Mouse (Mus musculus): ENCODE data around the gene Aifm1. TPM values are rescaled to one million over a fixed set of nuclear protein-coding genes. Genes with fewer than 3 reads are reported as not detected.

Aifm1 gene
- polyA plus RNA-seq, 1 experiment from 2014 or later: 42.1 TPM

DNA sequence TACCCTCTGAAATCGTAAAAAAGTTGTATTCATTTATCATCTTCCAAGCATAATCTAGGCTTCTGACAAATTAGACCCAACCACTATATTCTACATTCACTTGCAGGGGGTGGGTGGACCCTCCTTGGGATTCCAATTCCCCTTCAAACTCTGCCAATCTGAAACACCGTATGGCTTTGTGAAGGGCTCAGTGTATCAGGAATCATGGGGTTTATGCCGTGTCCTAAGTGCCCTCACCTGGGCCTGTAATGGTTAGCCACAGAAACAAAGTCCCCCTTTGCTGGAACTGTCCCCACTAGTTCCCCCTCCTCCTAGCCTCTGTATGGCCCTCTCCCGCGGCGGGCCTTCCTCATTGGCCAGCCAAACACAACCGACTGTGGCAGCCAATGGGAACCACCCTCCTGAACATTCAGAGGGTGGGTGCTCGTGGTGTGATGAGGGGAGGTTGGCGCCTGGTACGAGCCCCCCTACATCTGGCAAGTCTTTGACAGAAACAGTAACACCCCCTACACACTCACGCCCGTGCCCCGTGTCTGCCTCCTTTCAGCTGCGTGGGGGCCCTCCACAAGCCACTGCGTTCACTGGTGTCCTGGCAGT is 4.9 kb upstream of the Aifm1 start:
- H3K4me2 ChIP-seq (ENCODE audit: low read length): peak overlapping the region; percentile 65
- no peaks in the 10 kb centered on the region for H3K36me3 ChIP-seq (ENCODE audit: control insufficient read depth, insufficient read depth, low read length)
- no peaks in the 10 kb centered on the region for H3K27me3 ChIP-seq (replicated peaks; ENCODE audit: control insufficient read depth, insufficient read depth, low read length)
- peak overlapping the region; percentile 91 for H3K27ac ChIP-seq (ENCODE audit: low read depth, low read length)
- ATAC-seq: peak; percentile 95
- 23% methylated on average over 15 of the region's 15 CpGs for whole genome bisulfite sequencing
- no peaks in the 10 kb centered on the region for H3K9me3 ChIP-seq (ENCODE audit: control insufficient read depth, low read length)
- H3K4me3 ChIP-seq (ENCODE audit: low read length): peak overlapping the region; percentile 53
- peaks cover 11% of the 10 kb centered on the region for H3K4me1 ChIP-seq (ENCODE audit: control insufficient read depth, insufficient read depth, low read depth, low read length)
- H3K9ac ChIP-seq (ENCODE audit: low read depth, low read length): peak overlapping the region; percentile 74

DNA sequence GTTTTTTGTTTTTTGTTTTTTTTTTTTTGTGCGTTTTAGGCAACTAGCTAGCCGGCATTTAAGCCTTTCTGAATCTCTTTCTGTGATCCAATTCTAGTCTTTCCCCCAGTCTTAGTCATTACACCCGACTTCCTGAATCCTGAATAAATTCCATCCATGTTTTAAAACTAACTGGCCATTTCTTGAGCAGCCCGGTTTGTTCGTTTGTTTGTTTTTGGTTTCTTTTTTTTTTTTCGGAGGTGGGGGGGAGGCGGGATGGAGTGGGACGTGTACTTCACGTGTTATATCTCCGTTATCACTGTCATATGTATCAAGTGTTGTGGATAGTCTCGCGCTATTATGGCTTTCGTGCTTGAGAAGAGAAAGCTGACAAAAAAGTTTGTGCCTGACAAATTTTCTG is 461 bp upstream of the Aifm1 start:
- 13% methylated on average over 13 of the region's 13 CpGs for WGBS
- Histone ChIP-seq H3K9ac (ENCODE audit: low read depth, low read length) (peak overlapping the region; percentile 35; the same call in 1 of the 2 replicates), H3K4me2 (ENCODE audit: low read length) (peak overlapping the region; percentile 48), H3K4me1 (ENCODE audit: control insufficient read depth, insufficient read depth, low read depth, low read length) (peaks cover 2% of the 10 kb centered on the region), H3K27me3 (replicated peaks; ENCODE audit: control insufficient read depth, insufficient read depth, low read length) (no peaks in the 10 kb centered on the region), H3K36me3 (ENCODE audit: control insufficient read depth, insufficient read depth, low read length) (no peaks in the 10 kb centered on the region), H3K9me3 (ENCODE audit: control insufficient read depth, low read length) (no peaks in the 10 kb centered on the region), H3K4me3 (ENCODE audit: low read length) (peak overlapping the region; percentile 57), H3K27ac (ENCODE audit: low read depth, low read length) (no peak overlapping the region)
- no peak for ATAC-seq

DNA sequence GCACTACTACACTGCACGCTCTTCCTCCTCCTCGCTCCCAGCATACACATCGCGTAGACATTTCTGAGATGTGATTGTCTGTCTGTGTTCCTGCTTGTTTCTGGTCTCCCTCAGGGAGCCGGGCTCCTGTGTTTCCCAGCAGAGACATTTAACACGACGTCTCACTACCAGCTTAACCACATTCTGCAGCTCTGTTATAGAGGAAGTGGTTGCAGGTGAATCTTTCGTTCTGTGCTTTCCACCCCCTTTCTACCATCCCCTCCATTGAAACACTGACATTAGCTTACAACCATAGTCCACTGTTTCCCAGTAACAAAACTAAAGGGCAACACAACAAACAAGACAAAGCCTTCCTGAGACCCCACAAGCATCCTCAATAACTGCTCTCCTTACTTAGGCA is 19.6 kb downstream of the Aifm1 start:
- Histone ChIP-seq H3K4me2 (ENCODE audit: low read length) (no peak overlapping the region), H3K4me1 (ENCODE audit: control insufficient read depth, insufficient read depth, low read depth, low read length) (no peaks in the 10 kb centered on the region), H3K4me3 (ENCODE audit: low read length) (no peak overlapping the region), H3K9ac (ENCODE audit: low read depth, low read length) (no peak overlapping the region), H3K27me3 (replicated peaks; ENCODE audit: control insufficient read depth, insufficient read depth, low read length) (no peaks in the 10 kb centered on the region), H3K27ac (ENCODE audit: low read depth, low read length) (no peak overlapping the region), H3K9me3 (ENCODE audit: control insufficient read depth, low read length) (no peaks in the 10 kb centered on the region), H3K36me3 (ENCODE audit: control insufficient read depth, insufficient read depth, low read length) (peaks cover 2% of the 10 kb centered on the region; the same call in 1 of the 2 replicates)
- WGBS: 94% methylated on average over 8 of the region's 8 CpGs
- no peak for ATAC-seq

DNA sequence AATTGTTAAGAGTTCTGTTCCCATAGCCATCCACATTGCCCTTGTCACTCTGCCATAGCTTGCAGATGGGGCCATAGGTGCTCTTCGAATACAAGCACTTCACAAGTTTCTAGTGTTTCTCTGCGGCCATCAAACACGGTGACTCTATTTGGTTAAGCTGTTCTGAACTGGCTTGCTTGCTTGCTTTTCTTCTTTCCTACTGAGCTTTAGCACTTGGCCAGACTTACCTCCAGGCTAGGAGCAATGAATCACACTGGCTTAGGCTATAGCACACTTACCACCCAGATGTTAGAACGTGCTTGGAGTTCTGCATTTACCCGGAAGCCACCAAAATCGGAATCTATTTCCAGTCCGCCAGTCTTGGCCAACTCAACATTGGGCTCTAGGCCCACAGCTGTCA is 31.7 kb downstream of the Aifm1 start:
- no peak overlapping the region for H3K4me3 ChIP-seq (ENCODE audit: low read length)
- no peak overlapping the region for H3K9ac ChIP-seq (ENCODE audit: low read depth, low read length)
- H3K4me1 ChIP-seq (ENCODE audit: control insufficient read depth, insufficient read depth, low read depth, low read length): no peaks in the 10 kb centered on the region
- no peak overlapping the region for H3K4me2 ChIP-seq (ENCODE audit: low read length)
- no peak for ATAC-seq
- H3K9me3 ChIP-seq (ENCODE audit: control insufficient read depth, low read length): no peaks in the 10 kb centered on the region
- no peak overlapping the region for H3K27ac ChIP-seq (ENCODE audit: low read depth, low read length)
- H3K27me3 ChIP-seq (replicated peaks; ENCODE audit: control insufficient read depth, insufficient read depth, low read length): no peaks in the 10 kb centered on the region
- no peaks in the 10 kb centered on the region; the same call in 1 of the 2 replicates for H3K36me3 ChIP-seq (ENCODE audit: control insufficient read depth, insufficient read depth, low read length)
- WGBS: 96% methylated on average over 7 of the region's 7 CpGs

DNA sequence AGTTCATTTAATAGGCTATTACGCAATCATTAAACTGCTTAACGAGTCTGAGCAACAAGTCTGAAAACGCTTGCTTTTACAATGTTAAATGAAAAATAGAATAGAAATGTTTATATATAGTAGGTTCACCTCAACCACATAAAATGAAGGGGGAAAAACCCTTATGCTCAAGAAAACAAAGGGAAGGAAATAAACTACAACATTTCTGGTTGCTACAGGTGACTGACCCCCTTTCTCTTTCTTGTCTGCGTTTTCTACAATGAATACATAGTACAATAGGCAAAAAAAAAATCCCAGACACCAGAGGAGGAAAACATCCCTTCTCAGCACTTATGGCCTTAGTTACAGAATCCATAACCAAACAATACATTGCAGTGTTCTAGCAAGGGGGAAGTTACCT is 32.3 kb downstream of the Aifm1 start:
- no peak for ATAC-seq
- no peak overlapping the region for H3K4me3 ChIP-seq (ENCODE audit: low read length)

DNA sequence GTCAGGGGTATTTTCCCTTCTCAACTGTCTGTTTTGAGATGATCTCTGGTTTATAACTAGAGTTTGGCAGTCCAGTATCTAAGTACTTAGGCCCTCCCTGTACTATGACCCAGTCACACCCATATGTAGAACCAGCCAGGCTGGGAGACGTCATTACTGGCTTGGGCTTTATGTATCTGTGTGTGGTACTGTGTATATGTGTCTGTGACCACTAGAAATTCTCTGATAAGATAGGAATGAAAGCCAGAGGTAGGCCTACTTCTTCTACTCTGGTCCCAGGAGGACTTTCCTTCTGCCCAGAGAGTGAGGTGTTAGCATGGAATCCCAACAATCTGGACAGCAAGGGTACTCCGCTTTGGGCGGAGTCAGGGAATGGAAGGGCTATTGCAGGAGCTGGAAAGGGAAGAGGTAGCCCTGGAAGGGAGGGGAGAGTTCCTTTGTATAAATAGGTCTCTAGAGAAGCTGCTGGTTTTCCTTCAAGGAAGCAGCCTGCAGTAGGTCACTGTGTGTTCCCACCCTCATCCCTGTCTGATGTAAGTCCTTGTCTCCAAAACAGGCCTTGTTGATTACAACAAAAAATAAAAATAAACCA is 45.9 kb downstream of the Aifm1 start:
- Histone ChIP-seq H3K4me3 (ENCODE audit: low read length) (no peak overlapping the region), H3K36me3 (ENCODE audit: control insufficient read depth, insufficient read depth, low read length) (no peaks in the 10 kb centered on the region), H3K9ac (ENCODE audit: low read depth, low read length) (no peak overlapping the region), H3K27ac (ENCODE audit: low read depth, low read length) (no peak overlapping the region), H3K27me3 (replicated peaks; ENCODE audit: control insufficient read depth, insufficient read depth, low read length) (no peaks in the 10 kb centered on the region), H3K9me3 (ENCODE audit: control insufficient read depth, low read length) (no peaks in the 10 kb centered on the region), H3K4me2 (ENCODE audit: low read length) (no peak overlapping the region), H3K4me1 (ENCODE audit: control insufficient read depth, insufficient read depth, low read depth, low read length) (no peaks in the 10 kb centered on the region)
- no peak for ATAC-seq
- WGBS: 84% methylated on average over 3 of the region's 3 CpGs

More for the DNA sequence above, 32.3 kb downstream of the Aifm1 start:
- Histone ChIP-seq H3K36me3 (ENCODE audit: control insufficient read depth, insufficient read depth, low read length) (no peaks in the 10 kb centered on the region; the same call in 1 of the 2 replicates), H3K4me2 (ENCODE audit: low read length) (no peak overlapping the region), H3K9ac (ENCODE audit: low read depth, low read length) (no peak overlapping the region), H3K4me1 (ENCODE audit: control insufficient read depth, insufficient read depth, low read depth, low read length) (no peaks in the 10 kb centered on the region), H3K9me3 (ENCODE audit: control insufficient read depth, low read length) (no peaks in the 10 kb centered on the region), H3K27ac (ENCODE audit: low read depth, low read length) (no peak overlapping the region), H3K27me3 (replicated peaks; ENCODE audit: control insufficient read depth, insufficient read depth, low read length) (no peaks in the 10 kb centered on the region)
- WGBS: 82% methylated on average over 4 of the region's 4 CpGs

DNA sequence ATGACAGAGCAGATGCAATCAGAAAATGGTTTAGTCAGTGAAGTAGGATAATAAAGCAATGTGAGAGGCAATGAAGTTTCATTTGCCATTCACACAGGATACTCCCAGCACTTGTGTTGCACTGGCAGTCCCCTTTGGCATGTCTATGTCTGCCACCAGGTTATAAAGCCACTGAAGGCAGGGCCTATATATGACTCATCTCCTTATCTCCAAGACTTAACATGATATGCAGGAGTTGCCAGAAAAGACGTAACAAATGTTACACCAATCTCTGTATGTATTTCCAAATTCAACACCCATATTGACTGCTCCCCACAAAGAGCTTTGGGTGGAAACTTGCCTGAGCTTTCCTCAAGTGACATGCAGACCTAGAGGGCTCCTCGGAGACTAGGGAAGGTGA is 47.2 kb downstream of the Aifm1 start:
- Histone ChIP-seq H3K9ac (ENCODE audit: low read depth, low read length) (no peak overlapping the region), H3K9me3 (ENCODE audit: control insufficient read depth, low read length) (no peaks in the 10 kb centered on the region), H3K36me3 (ENCODE audit: control insufficient read depth, insufficient read depth, low read length) (no peaks in the 10 kb centered on the region), H3K4me1 (ENCODE audit: control insufficient read depth, insufficient read depth, low read depth, low read length) (no peaks in the 10 kb centered on the region), H3K27ac (ENCODE audit: low read depth, low read length) (no peak overlapping the region), H3K27me3 (replicated peaks; ENCODE audit: control insufficient read depth, insufficient read depth, low read length) (no peaks in the 10 kb centered on the region), H3K4me3 (ENCODE audit: low read length) (no peak overlapping the region), H3K4me2 (ENCODE audit: low read length) (no peak overlapping the region)
- WGBS: 93% methylated on average over 2 of the region's 2 CpGs
- no peak for ATAC-seq

DNA sequence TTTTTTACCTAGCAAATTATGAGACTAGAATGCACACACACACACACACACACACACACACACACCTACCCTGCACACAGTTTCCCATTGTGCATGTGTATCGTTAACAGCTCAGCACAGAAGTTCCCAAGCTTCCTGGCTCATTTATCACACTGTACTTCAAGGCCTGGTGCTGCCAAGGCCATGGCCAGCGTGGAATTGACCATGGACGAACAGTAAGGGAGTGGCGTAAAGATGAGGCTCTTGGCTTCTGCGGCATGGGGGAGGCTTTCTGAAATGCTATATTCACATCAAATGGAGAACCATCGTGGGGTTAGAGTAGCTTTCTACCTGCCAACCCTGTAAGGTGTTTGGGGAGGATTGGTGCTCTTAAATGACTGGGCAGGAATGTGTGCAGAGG is 48.9 kb downstream of the Aifm1 start:
- no peaks in the 10 kb centered on the region for H3K36me3 ChIP-seq (ENCODE audit: control insufficient read depth, insufficient read depth, low read length)
- no peak overlapping the region for H3K27ac ChIP-seq (ENCODE audit: low read depth, low read length)
- H3K4me1 ChIP-seq (ENCODE audit: control insufficient read depth, insufficient read depth, low read depth, low read length): no peaks in the 10 kb centered on the region
- no peaks in the 10 kb centered on the region for H3K27me3 ChIP-seq (replicated peaks; ENCODE audit: control insufficient read depth, insufficient read depth, low read length)
- H3K9me3 ChIP-seq (ENCODE audit: control insufficient read depth, low read length): no peaks in the 10 kb centered on the region
- no peak for ATAC-seq
- no peak overlapping the region for H3K9ac ChIP-seq (ENCODE audit: low read depth, low read length)
- H3K4me3 ChIP-seq (ENCODE audit: low read length): no peak overlapping the region
- 90% methylated on average over 6 of the region's 6 CpGs for WGBS
- H3K4me2 ChIP-seq (ENCODE audit: low read length): no peak overlapping the region

DNA sequence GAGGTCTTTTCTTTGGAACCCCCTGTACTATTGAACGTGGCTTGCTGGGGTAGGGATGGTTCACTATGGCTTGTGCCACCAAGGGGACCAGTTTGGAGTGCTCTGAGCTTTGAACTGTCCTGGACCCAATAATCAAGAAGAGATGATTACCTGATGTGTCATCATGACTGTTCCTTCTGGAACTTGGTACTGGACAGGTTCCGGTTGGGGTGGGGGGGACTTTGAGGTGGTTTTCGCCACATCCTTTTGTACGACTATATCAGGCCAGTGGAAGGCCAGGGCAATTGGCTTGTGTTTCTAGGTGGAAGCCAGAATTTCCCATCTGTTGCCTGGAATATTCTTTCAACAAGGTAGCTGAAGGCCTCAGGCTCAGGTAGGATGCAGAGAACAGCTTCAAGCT is 49.7 kb downstream of the Aifm1 start:
- Histone ChIP-seq H3K4me1 (ENCODE audit: control insufficient read depth, insufficient read depth, low read depth, low read length) (no peaks in the 10 kb centered on the region), H3K27me3 (replicated peaks; ENCODE audit: control insufficient read depth, insufficient read depth, low read length) (no peaks in the 10 kb centered on the region), H3K36me3 (ENCODE audit: control insufficient read depth, insufficient read depth, low read length) (no peaks in the 10 kb centered on the region), H3K9ac (ENCODE audit: low read depth, low read length) (no peak overlapping the region), H3K27ac (ENCODE audit: low read depth, low read length) (no peak overlapping the region), H3K4me3 (ENCODE audit: low read length) (no peak overlapping the region), H3K9me3 (ENCODE audit: control insufficient read depth, low read length) (no peaks in the 10 kb centered on the region), H3K4me2 (ENCODE audit: low read length) (no peak overlapping the region)
- WGBS: 86% methylated on average over 4 of the region's 4 CpGs
- ATAC-seq: no peak
